Mouse (Mus musculus) embryonic facial prominence, embryonic 14.5 days (tissue): ENCODE results near the gene Kctd20. TPM values are rescaled to one million over a fixed set of nuclear protein-coding genes. Genes with fewer than 3 reads are reported as not detected.
A peak's percentile ranks its signal among the peaks of the same experiment; 100 is the strongest.

Experiments used
- ATAC-seq: fragments of 200-750 bp; cut with Nextera tagmentation; 2 replicates; pipeline ENCODE4 v1.8.0; 2017; ENCODE audit warnings: low read depth, moderate number of reproducible peaks, moderate TSS enrichment
- DNase-seq: peaks from one replicate; pipeline ENCODE4 v3.0.0-alpha.2; 2015; ENCODE audit warnings: low spot score
- H3K27ac ChIP-seq: fragments of 300-500 bp; sonication (generic); replicated peaks from 2 replicates; pipeline ENCODE4 v1.5.1; 2014; ENCODE audit warnings: low read depth, mild to moderate bottlenecking, low read length, moderate library complexity
- H3K27me3 ChIP-seq: fragments of 300-500 bp; sonication (generic); replicated peaks from 2 replicates; pipeline ENCODE4 v1.6.1; 2014; ENCODE audit warnings: low read length; ENCODE audit not compliant: control insufficient read depth, insufficient read depth
- H3K36me3 ChIP-seq: fragments of 300-500 bp; sonication (generic); 2 replicates; pipeline ENCODE4 v1.6.1; 2014; ENCODE audit warnings: low read length, mixed read lengths; ENCODE audit not compliant: control insufficient read depth, insufficient read depth
- H3K4me1 ChIP-seq: fragments of 300-500 bp; sonication (generic); 2 replicates; pipeline ENCODE4 v1.6.1; 2014; ENCODE audit warnings: antibody characterized with exemption, low read length; ENCODE audit not compliant: control insufficient read depth, insufficient read depth
- H3K4me2 ChIP-seq: fragments of 300-500 bp; sonication (generic); 2 replicates; pipeline ENCODE4 v1.6.1; 2014; ENCODE audit warnings: low read depth, mild to moderate bottlenecking, low read length, moderate library complexity, mixed read lengths
- H3K4me3 ChIP-seq: fragments of 300-500 bp; sonication (generic); 2 replicates; pipeline ENCODE4 v1.5.1; 2014; ENCODE audit warnings: low read depth, mild to moderate bottlenecking, low read length
- H3K9ac ChIP-seq: fragments of 300-500 bp; sonication (generic); 2 replicates; pipeline ENCODE4 v1.6.1; 2014; ENCODE audit warnings: low read depth, mild to moderate bottlenecking, low read length, moderate library complexity, mixed read lengths
- H3K9me3 ChIP-seq: fragments of 300-500 bp; sonication (generic); 2 replicates; pipeline ENCODE4 v1.6.1; 2016; ENCODE audit warnings: low read length; ENCODE audit not compliant: control insufficient read depth
- WGBS: fragments of 180-500 bp; shearing (Covaris S2); extraction: QIAGEN DNeasy Blood & Tissue Kit; methylation state at CpG from one replicate; pipeline ENCODE4 v1.1.7; 2014; 5-methylcytosine and 5-hydroxymethylcytosine counted together
- polyA plus RNA-seq: library from polyadenylated mRNA; unstranded; fragments of >200 nt; fragmentation: Nextera tagmentation; extraction: Ambion mirVana; gene quantifications from 2 replicates; pipeline ENCODE4 v1.2.1, GENCODE M21; 2014

Kctd20 gene
- polyA plus RNA-seq, 1 experiment from 2014 or later, result 79.0 TPM

DNA sequence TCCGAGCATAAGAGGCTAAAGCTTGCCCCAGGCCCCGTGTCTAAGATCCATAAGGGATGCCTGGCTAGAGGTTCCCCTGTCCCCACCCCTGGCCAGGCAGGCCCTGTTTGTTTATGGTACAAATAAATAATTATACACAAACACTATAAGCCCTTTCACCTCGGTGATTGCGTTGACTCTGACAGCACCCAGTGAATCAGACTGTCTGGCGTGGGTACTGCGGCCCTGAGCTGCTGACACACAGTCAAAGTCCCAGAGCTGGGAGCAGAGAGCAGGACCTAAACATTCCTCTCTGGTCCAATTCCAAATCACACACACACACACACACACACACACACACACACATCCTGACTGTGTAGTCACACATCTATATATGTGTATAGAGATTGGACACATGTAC, 37.8 kb upstream of the Kctd20 start:
- Histone ChIP-seq H3K36me3 (no peaks in the 10 kb centered on the region), H3K4me3 (no peak overlapping the region), H3K27ac (no peak overlapping the region), H3K9ac (no peak overlapping the region), H3K4me1 (no peaks in the 10 kb centered on the region), H3K4me2 (no peak overlapping the region), H3K27me3 (peaks cover 3% of the 10 kb centered on the region; the same call in 1 of the 2 replicates), H3K9me3 (no peaks in the 10 kb centered on the region)
- DNase-seq, result no peak
- 87% methylated on average over 6 of the region's 6 CpGs for WGBS
- ATAC-seq, result no peak

DNA sequence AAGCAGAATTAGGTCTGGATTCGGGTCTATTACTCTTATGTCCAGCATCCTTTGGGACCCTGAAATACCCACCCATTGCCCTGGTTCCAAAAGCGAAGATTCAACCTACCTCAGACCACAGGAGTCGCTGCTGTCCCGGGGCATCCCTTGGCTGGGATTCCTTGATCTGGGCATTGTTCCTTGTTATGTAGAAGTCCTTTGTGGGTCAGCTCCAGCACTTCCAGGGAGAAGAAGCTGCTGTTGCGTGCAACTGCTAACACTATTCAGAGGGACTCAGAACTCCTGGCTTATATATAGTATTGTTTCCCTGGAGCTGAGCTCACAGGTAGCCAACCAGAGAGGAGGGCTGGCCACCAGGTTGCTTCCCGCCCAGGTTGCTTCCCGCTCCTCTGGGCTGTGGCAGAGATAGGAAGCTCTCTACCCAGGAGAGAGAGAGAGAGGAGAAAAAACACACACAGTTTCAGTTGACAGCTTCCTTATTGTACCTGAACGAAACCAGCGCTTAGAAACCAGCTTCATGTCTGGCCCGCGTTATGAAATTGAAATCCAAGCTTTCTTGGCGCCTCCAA, 36.6 kb upstream of the Kctd20 start, which contains the start of gene 4930539E08Rik:
Gene 4930539E08Rik (minus strand): TSS at position 265 of the 569 bp plus-strand sequence.
- 0 out of 2 replicates have a peak, but pooled peaks cover under 1% of the 10 kb centered on the region for H3K27me3 ChIP-seq
- 56% methylated on average over 12 of the region's 12 CpGs for WGBS
- no peaks in the 10 kb centered on the region for H3K36me3 ChIP-seq
- ATAC-seq (no peak), DNase-seq (no peak)
- no peaks in the 10 kb centered on the region for H3K9me3 ChIP-seq
- no peak within 1 kb of the TSS for H3K27ac ChIP-seq
- H3K4me1 ChIP-seq, result no peaks in the 10 kb centered on the region
- H3K4me2 ChIP-seq, result no peak within 1 kb of the TSS
- no peak within 1 kb of the TSS for H3K4me3 ChIP-seq
- H3K9ac ChIP-seq, result no peak within 1 kb of the TSS

DNA sequence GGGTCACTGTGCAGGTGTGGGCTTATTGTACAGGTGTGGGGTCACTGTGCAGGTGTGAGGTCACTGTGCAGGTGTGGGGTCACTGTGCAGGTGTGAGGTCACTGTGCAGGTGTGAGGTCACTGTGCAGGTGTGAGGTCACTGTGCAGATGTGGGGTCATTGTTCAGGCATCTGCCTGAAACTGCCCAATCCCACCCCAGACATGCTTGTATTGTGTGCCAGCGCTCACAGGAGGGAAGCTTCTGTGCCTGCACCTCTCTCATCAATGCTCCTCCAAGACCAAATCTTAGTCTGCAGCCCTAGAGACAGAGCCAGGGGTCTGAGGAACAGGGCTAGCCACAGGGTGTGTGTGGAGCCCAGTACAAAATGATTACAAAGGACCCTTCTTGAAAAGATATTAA, 35.2 kb upstream of the Kctd20 start:
- no peaks in the 10 kb centered on the region for H3K27me3 ChIP-seq
- ATAC-seq, result no peak
- H3K4me2 ChIP-seq, result no peak overlapping the region
- H3K27ac ChIP-seq, result no peak overlapping the region
- H3K36me3 ChIP-seq, result no peaks in the 10 kb centered on the region
- WGBS, result 79% methylated on average over 1 of the region's 1 CpGs
- no peaks in the 10 kb centered on the region for H3K9me3 ChIP-seq
- DNase-seq, result no peak
- H3K4me1 ChIP-seq, result no peaks in the 10 kb centered on the region
- H3K9ac ChIP-seq, result no peak overlapping the region
- no peak overlapping the region for H3K4me3 ChIP-seq

GRCm38 (mm10) chr17:28921086-28921485, 30.7 kb upstream of the Kctd20 start:
- Histone ChIP-seq H3K9me3 (no peaks in the 10 kb centered on the region), H3K4me1 (no peaks in the 10 kb centered on the region), H3K36me3 (no peaks in the 10 kb centered on the region), H3K4me2 (no peak overlapping the region), H3K27me3 (no peaks in the 10 kb centered on the region), H3K9ac (no peak overlapping the region), H3K27ac (no peak overlapping the region), H3K4me3 (no peak overlapping the region)
- 54% methylated on average over 8 of the region's 8 CpGs for WGBS
- DNase-seq (peak; percentile 21), ATAC-seq (no peak)

DNA sequence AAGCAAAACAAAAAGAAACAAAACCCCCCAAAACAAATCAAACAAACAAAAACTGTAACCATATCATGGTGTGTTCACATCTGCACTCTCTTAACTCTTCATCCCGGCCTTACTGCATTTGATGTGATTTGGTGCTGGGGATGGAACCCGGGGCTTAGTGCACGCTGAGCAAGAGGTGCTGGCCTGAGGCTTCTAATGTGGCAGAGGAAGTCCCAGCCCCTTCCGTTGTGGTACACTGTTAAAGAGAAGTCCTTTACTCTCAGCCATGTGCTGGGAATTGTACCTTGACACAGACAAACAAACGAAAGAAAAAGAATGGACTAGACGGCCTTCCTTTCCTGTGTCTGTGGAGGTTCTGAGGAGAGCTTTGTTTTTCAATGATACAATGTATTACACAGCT, 29.7 kb upstream of the Kctd20 start:
- Histone ChIP-seq H3K4me2 (no peak overlapping the region), H3K27ac (no peak overlapping the region), H3K36me3 (no peaks in the 10 kb centered on the region), H3K9me3 (no peaks in the 10 kb centered on the region), H3K9ac (no peak overlapping the region), H3K4me3 (no peak overlapping the region), H3K4me1 (no peaks in the 10 kb centered on the region), H3K27me3 (no peaks in the 10 kb centered on the region)
- no peak for DNase-seq
- 51% methylated on average over 6 of the region's 6 CpGs for WGBS
- no peak for ATAC-seq

DNA sequence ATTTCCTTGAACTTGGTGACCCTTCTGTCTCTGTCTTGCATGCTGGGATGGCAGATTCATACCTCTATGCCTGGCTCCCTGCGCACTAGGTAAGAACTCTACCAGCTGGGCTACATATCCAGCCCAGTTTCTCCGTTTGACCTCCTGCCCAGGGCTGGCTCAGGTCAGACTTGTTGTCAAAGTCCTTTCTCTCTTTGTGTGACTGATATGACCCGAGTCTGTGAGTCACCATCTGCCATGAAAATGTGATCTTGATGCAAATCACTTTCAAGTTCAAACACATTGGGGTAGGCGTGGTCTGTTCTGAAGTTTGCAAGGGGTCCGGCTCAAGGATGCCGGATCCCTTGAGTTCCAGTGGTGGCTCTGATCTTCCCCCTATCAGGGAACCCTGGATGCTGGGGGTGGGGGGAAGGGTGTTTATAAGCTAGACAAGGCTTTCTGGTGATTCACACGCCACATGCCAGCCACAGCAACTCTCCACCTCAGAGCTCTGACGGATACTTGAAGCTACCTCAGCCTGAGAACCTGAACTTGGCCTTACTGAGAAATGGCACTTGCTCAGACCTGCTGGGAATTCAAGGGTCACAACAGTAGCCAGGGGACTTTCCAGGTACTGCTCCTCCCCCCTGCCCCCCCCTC, 26.7 kb upstream of the Kctd20 start:
- no peak overlapping the region for H3K27ac ChIP-seq
- no peak for DNase-seq
- 71% methylated on average over 8 of the region's 8 CpGs for WGBS
- ATAC-seq, result no peak
- H3K9ac ChIP-seq, result no peak overlapping the region
- no peaks in the 10 kb centered on the region for H3K36me3 ChIP-seq
- H3K4me2 ChIP-seq, result no peak overlapping the region
- H3K9me3 ChIP-seq, result no peaks in the 10 kb centered on the region
- no peaks in the 10 kb centered on the region for H3K27me3 ChIP-seq
- H3K4me3 ChIP-seq, result no peak overlapping the region
- H3K4me1 ChIP-seq, result peaks cover under 1% of the 10 kb centered on the region; the same call in 1 of the 2 replicates

- Histone ChIP-seq H3K36me3 (no peaks in the 10 kb centered on the region), H3K4me1 (peaks cover 10% of the 10 kb centered on the region), H3K9ac (no peak overlapping the region), H3K9me3 (no peaks in the 10 kb centered on the region), H3K4me3 (no peak overlapping the region), H3K4me2 (no peak overlapping the region), H3K27ac (no peak overlapping the region), H3K27me3 (no peaks in the 10 kb centered on the region)
- peak; percentile 79 for DNase-seq
- WGBS, result 11% methylated on average over 13 of the region's 13 CpGs
- ATAC-seq, result no peak
Measured at GRCm38 (mm10) chr17:28926380-28926779, 25.4 kb upstream of the Kctd20 start.

DNA sequence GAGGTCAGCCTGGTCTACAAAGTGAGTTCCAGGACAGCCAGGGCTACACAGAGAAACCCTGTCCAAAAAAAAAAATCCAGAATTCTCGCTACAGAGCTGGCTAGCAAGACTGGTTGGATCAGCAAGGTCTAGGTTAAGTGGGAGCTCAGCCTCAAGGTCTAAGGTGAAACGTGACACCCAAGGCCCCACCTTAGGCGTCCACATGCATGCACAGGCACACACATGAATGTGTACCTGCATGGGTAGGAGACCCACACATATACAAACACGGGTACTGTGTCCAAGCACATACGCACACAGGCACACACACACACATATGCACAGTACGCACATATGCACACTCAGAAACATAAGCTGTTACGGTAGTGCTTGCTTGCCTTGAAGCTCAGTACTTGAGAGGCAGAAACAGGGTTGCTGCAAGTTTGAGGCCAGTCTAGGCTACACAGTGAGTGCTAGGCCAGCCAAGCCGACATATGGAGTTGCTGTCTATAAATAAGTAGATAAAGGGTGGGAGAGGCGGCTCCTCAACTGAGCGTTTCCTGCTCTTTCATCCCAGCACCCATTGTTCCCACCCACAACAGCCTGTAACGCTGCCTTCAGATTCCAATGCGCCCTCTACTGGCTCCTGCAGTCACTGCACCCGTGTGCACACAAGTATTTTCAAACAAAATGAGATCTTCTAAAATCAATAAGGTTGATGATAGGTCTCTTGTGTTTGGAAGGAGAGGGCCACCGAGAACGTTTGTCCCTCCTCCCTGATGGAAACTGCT, 24.7 kb upstream of the Kctd20 start:
- no peak overlapping the region for H3K9ac ChIP-seq
- H3K4me2 ChIP-seq, result no peak overlapping the region
- ATAC-seq (no peak), DNase-seq (peak; percentile 55)
- H3K36me3 ChIP-seq, result no peaks in the 10 kb centered on the region
- H3K27me3 ChIP-seq, result no peaks in the 10 kb centered on the region
- no peak overlapping the region for H3K4me3 ChIP-seq
- 53% methylated on average over 15 of the region's 15 CpGs for WGBS
- no peak overlapping the region for H3K27ac ChIP-seq
- H3K9me3 ChIP-seq, result no peaks in the 10 kb centered on the region
- peaks cover 10% of the 10 kb centered on the region for H3K4me1 ChIP-seq
